Mouse (Mus musculus) ES-E14 (cell line): ENCODE measurements at regions not wholly inside any gene's neighbourhood (a gene's known extent, or its start where the extent isn't known, plus 50 kb on each side); places are given as distances from the start of the nearest gene placed in this dataset.

Experiments
- DNase-seq: peaks from one replicate; pipeline ENCODE4 v3.0.0-alpha.2; 2013; ENCODE audit warnings: low read depth, low spot score
- H3K27ac ChIP-seq: 2 replicates; pipeline ENCODE4 v1.5.1; 2012; ENCODE audit warnings: low read depth, mild to moderate bottlenecking, low read length, moderate library complexity, mixed read lengths; ENCODE audit not compliant: poor library complexity, insufficient read depth, severe bottlenecking
- H3K36me3 ChIP-seq: 2 replicates; pipeline ENCODE4 v1.6.1; 2012; ENCODE audit warnings: mild to moderate bottlenecking, low read length, moderate library complexity, mixed read lengths; ENCODE audit not compliant: control insufficient read depth, poor library complexity, insufficient read depth, severe bottlenecking
- H3K4me1 ChIP-seq, 2 experiments: fragments of 150-350 bp in 1 of 2; sonication (generic) in 1 of 2; 2 replicates each; pipeline ENCODE4 v1.6.1; 2012; ENCODE audit warnings: low read length in 2 of 2, mild to moderate bottlenecking in 1 of 2, mixed read lengths in 1 of 2; ENCODE audit not compliant: control insufficient read depth in 2 of 2, insufficient read depth in 2 of 2, poor library complexity in 1 of 2
- H3K4me3 ChIP-seq, 2 experiments: fragments of 150-350 bp in 1 of 2; sonication (generic) in 1 of 2; 2 replicates each; pipeline ENCODE4 v1.5.1; 2012; ENCODE audit warnings: low read length in 2 of 2, low read depth in 1 of 2, mild to moderate bottlenecking in 1 of 2, mixed read lengths in 1 of 2; ENCODE audit not compliant: insufficient read depth in 1 of 2, poor library complexity in 1 of 2, severe bottlenecking in 1 of 2
- H3K9ac ChIP-seq: 2 replicates; pipeline ENCODE4 v1.6.1; 2012; ENCODE audit warnings: low read depth, mild to moderate bottlenecking, low read length, mixed read lengths; ENCODE audit not compliant: poor library complexity, insufficient read depth, severe bottlenecking
- H3K9me3 ChIP-seq: fragments of 150-350 bp; sonication (generic); 2 replicates; pipeline ENCODE4 v1.6.1; 2012; ENCODE audit warnings: low read depth, mild to moderate bottlenecking, low read length; ENCODE audit not compliant: control insufficient read depth, insufficient read depth
- CHD2 ChIP-seq: IDR thresholded peaks from 2 replicates; pipeline ENCODE4 v1.6.1; 2014; ENCODE audit warnings: mild to moderate bottlenecking, low read depth, low read length, inconsistent platforms
- HCFC1 ChIP-seq: IDR thresholded peaks from 2 replicates; pipeline ENCODE4 v1.6.1; 2012; ENCODE audit warnings: low read length, inconsistent platforms, borderline replicate concordance; ENCODE audit not compliant: insufficient read depth
- MAFK ChIP-seq: IDR thresholded peaks from 2 replicates; pipeline ENCODE4 v1.6.1; 2014; ENCODE audit warnings: mild to moderate bottlenecking, low read depth, low read length, inconsistent platforms; ENCODE audit not compliant: insufficient read depth
- ZC3H11A ChIP-seq: IDR thresholded peaks from 2 replicates; pipeline ENCODE4 v1.6.1; 2012; ENCODE audit warnings: low read depth, mild to moderate bottlenecking, inconsistent platforms, low read length, borderline replicate concordance
- ZNF384 ChIP-seq: IDR thresholded peaks from 2 replicates; pipeline ENCODE4 v1.6.1; 2012; ENCODE audit warnings: low read depth, low read length, inconsistent platforms
- in situ Hi-C, 2 experiments: fragments of 600-800 bp; cut with MboI; formaldehyde crosslinking; loops; one replicate each; pipeline ENCODE4 v1.15.1; 2025; ENCODE audit warnings: low sequenced_read_pairs in 2 of 2, inconsistent platforms in 1 of 2; ENCODE audit not compliant: unreplicated experiment in 2 of 2

DNA sequence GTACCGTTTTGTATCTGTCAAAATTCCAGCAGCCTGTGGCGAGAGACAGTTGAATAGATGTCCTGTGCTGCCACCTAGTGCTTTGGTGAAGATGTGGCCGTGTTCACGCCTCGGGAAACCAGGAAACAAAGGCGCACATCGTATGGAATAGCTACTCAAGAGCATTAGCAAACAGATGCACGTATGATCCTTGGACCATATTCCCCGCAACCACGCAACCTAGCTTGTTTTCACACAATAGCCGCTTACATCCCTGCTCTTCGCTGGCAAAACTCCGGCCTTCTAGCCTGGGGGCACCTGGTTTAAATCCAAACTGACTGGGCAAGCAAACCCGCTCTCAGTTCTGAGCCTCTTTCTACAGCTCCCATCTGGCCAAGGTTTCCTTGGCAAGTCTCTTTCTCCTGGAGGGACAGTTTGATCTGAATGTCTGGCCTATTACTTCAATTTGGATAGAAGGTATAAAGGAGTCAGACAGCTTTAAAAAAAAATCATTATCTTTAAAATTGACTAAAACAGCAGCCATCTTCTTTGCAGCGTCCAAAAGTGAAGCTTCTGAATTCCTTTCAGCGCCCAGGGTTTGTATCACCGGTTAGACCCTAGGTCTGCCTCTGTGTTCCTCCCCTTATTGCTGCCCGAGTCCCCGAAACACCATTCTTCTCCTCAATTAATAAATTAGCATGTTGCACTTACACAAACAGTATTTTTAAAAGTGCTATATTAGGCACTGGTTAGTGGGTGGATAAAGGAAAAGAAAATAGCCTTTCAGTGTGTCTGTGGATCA is 295.0 kb upstream of the Prkd1 start:
- peak; percentile 47 for DNase-seq
- in situ Hi-C loops: loop anchor here in 1 of 2 experiments (10.0 to 25.0 kb wide), 2 partner anchors 629 to 1582 kb away; no protein-coding TSS in a partner anchor
- H3K4me1 ChIP-seq: no peaks in the 10 kb centered on the region
- H3K9ac ChIP-seq: no peak overlapping the region
- H3K27ac ChIP-seq: no peak overlapping the region
- H3K4me3 ChIP-seq: no peak overlapping the region
- H3K36me3 ChIP-seq: no peaks in the 10 kb centered on the region
- H3K9me3 ChIP-seq: no peaks in the 10 kb centered on the region
- TF ChIP-seq CHD2 (no peak), ZC3H11A (peak; percentile 26; the same call in 1 of the 2 replicates), MAFK (no peak), ZNF384 (no peak), HCFC1 (no peak)

DNA sequence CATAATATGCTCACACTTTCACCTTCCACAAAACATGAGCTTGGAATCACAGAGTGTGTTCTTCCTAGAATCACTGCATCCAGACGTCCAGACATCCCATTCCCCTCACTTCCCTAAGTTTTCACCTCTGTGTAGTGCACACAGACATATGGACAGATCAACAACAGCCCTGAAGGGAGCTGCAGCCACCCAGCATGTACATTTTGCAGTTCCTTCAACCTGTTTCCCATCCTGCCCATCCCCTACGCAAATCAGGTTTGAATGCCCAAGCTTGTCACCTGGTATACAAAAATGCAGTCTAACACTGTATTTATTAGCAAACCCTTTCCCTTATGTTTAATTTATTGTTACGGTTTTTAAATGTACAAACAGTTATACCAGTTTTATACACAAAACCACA is 294.4 kb upstream of the Prkd1 start:
- in situ Hi-C loops: loop anchor here in 1 of 2 experiments (10.0 to 25.0 kb wide), 2 partner anchors 629 to 1581 kb away; no protein-coding TSS in a partner anchor
- Histone ChIP-seq H3K4me3 (no peak overlapping the region), H3K27ac (no peak overlapping the region), H3K9me3 (no peaks in the 10 kb centered on the region), H3K4me1 (no peaks in the 10 kb centered on the region), H3K36me3 (no peaks in the 10 kb centered on the region), H3K9ac (no peak overlapping the region)
- no peak for DNase-seq
- TF ChIP-seq ZC3H11A (no peak), MAFK (no peak), CHD2 (no peak), ZNF384 (no peak), HCFC1 (no peak)

DNA sequence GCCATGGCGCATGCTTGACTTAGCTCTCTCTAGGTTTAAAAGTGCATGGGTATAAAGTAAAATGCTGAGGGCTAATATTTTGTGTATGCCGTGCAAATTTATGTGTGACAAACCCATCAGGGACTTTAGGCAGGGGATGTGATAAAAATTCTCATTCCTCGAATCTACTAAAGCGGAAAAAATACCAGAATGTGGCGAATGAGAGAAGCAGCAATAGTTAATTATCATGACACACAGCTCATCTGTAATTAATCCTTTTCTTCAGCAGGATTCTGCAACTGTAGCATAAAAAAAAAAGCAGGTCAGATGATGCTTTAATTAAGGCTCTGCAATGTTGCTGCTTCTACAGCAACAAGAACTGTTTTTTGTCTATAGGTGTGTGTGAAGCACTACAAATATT is 286.6 kb upstream of the Prkd1 start:
- Histone ChIP-seq H3K4me3 (no peak overlapping the region), H3K4me1 (no peaks in the 10 kb centered on the region), H3K9ac (no peak overlapping the region), H3K9me3 (no peaks in the 10 kb centered on the region), H3K27ac (no peak overlapping the region), H3K36me3 (no peaks in the 10 kb centered on the region)
- in situ Hi-C loops: loop anchor here in 1 of 2 experiments (25.0 kb wide), 1 partner anchor 1573 kb away; no protein-coding TSS in a partner anchor
- DNase-seq: no peak
- no peak for TF ChIP-seq ZC3H11A
- TF ChIP-seq MAFK: no peak
- TF ChIP-seq HCFC1: no peak
- no peak for TF ChIP-seq CHD2
- no peak for TF ChIP-seq ZNF384

DNA sequence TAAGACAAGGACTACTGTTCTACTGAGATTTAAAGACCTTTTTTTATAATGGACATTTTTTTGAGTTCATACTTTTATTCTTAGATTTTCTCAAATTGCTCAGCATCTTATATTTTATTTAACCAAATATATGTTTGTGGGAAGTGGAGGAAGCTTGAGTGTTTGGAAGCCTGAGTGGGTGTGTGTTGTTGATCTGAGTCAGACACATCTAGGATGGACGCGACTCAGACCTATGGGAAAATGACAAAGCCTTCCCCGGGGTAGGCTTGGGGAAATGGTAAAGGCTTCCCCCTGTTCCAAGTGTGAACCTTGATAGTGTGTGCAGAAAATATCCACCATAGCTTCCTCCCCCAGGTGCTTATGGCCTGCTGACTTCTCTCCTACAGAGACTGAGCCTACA is 283.6 kb upstream of the Prkd1 start:
- Histone ChIP-seq H3K4me3 (no peak overlapping the region), H3K36me3 (no peaks in the 10 kb centered on the region), H3K9me3 (no peaks in the 10 kb centered on the region), H3K27ac (no peak overlapping the region), H3K9ac (no peak overlapping the region), H3K4me1 (no peaks in the 10 kb centered on the region)
- DNase-seq: no peak
- TF ChIP-seq MAFK: no peak
- TF ChIP-seq ZNF384: no peak
- no peak for TF ChIP-seq CHD2
- in situ Hi-C loops: loop anchor here in 1 of 2 experiments (25.0 kb wide), 1 partner anchor 1570 kb away; no protein-coding TSS in a partner anchor
